Mouse (Mus musculus): ENCODE results near the gene Fxyd6. TPM values are rescaled to one million over a fixed set of nuclear protein-coding genes. Genes with fewer than 3 reads are reported as not detected.

Fxyd6 gene
- total RNA-seq, 2 experiments from 2014 or later = 61.2 to 65.6 TPM

GRCm38 (mm10) chr9:45412287-45412686 lies 42.3 kb downstream of the Fxyd6 start:
- peak; percentile 95 for DNase-seq

- DNase-seq = no peak
Measured at GRCm38 (mm10) chr9:45412700-45413477, 42.9 kb downstream of the Fxyd6 start.

- peak; percentile 50 for DNase-seq
Measured at GRCm38 (mm10) chr9:45413478-45414140, 43.6 kb downstream of the Fxyd6 start.

- peak; percentile 65 for DNase-seq
Measured at GRCm38 (mm10) chr9:45415912-45416311, 45.9 kb downstream of the Fxyd6 start.

- peak; percentile 39 for DNase-seq
Measured at GRCm38 (mm10) chr9:45417245-45417644, 47.3 kb downstream of the Fxyd6 start.

- DNase-seq = no peak
Measured at GRCm38 (mm10) chr9:45418252-45418651, 48.3 kb downstream of the Fxyd6 start.

- no peak for DNase-seq
Measured at GRCm38 (mm10) chr9:45421209-45421608, 51.2 kb downstream of the Fxyd6 start.

- DNase-seq = no peak
Measured at GRCm38 (mm10) chr9:45422761-45423298, 52.8 kb downstream of the Fxyd6 start.

GRCm38 (mm10) chr9:45426456-45426855 lies 56.5 kb downstream of the Fxyd6 start, which contains the start of gene Dscaml1:
Gene Dscaml1 (plus strand): TSS chr9:45426628.
- no peak for DNase-seq

GRCm38 (mm10) chr9:45429392-45429791 lies 59.4 kb downstream of the Fxyd6 start:
- DNase-seq = no peak

- DNase-seq = no peak
Measured at GRCm38 (mm10) chr9:45429951-45430697, 60.1 kb downstream of the Fxyd6 start.

- no peak for DNase-seq
Measured at GRCm38 (mm10) chr9:45430698-45430959, 60.6 kb downstream of the Fxyd6 start.

- no peak for DNase-seq
Measured at GRCm38 (mm10) chr9:45431150-45431549, 61.2 kb downstream of the Fxyd6 start.

- no peak for DNase-seq
Measured at GRCm38 (mm10) chr9:45432639-45433038, 62.7 kb downstream of the Fxyd6 start.

- no peak for DNase-seq
Measured at GRCm38 (mm10) chr9:45433119-45433518, 63.1 kb downstream of the Fxyd6 start.

- DNase-seq = no peak
Measured at GRCm38 (mm10) chr9:45434171-45434570, 64.2 kb downstream of the Fxyd6 start.

- DNase-seq = no peak
Measured at GRCm38 (mm10) chr9:45439025-45439424, 69.0 kb downstream of the Fxyd6 start.

GRCm38 (mm10) chr9:45440083-45440784 lies 70.2 kb downstream of the Fxyd6 start:
- no peak for DNase-seq

GRCm38 (mm10) chr9:45444251-45444798 lies 74.3 kb downstream of the Fxyd6 start:
- no peak for DNase-seq

Measured in gastrocnemius, postnatal 10 days (tissue).